ENCODE assay signal across 10 mouse cellular contexts in the genomic region with DNA sequence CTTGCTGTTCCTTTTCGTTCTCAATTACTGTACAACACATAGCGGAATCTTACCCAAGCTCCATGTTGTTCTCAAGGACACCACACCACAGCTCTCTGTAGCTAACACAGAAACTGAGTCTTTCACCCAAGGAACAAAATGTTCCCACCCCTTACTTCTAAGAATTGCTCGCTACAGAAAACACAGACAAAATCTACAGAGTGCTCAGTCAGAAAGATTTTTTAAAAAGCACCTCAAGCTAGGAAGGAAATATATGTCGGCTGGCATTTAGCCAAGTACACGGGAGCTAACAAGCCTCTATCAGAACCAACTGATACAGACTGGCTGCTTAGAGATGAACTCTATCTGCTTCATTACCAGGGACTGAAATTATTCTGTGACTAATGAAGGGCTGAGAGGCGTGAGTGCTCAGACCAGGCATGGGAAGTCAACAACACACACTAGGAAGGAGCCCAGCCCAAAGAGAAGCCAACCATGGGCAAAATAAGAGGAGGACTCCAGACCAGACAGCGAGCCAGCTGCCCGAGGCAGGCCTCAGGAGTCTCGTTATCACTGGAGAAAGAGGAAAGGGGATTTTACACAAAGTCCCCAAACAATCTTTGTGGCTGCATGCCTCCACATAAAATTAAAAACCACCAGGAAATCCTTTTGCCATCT. TPM values are rescaled to one million over a fixed set of nuclear protein-coding genes. Genes with fewer than 3 reads are reported as not detected.
DNase-seq lines count a peak whose midpoint lies in the region; ATAC-seq lines count a peak whose summit lies in the region.
"Had no signal": no experiment of that assay in that cellular context is flagged by ENCODE, and none has a peak within 500 bp of the region (broad histone marks: within the 10 kb centered on the region; RNA-seq: fewer than 3 reads in every experiment).

No protein-coding gene starts in this region.

- 48% methylated on average over 9 of the region's 9 CpGs for WGBS in heart, embryonic 13.5 days
- 65% methylated on average over 9 of the region's 9 CpGs for WGBS in neural tube, embryonic 13.5 days
- 48% methylated on average over 9 of the region's 9 CpGs for WGBS in heart, embryonic 16.5 days
- WGBS in stomach, embryonic 16.5 days: 57% methylated on average over 9 of the region's 9 CpGs

- no peak overlapping the region for H3K4me3 ChIP-seq in heart, embryonic 13.5 days
- no peak overlapping the region for H3K4me3 ChIP-seq in neural tube, embryonic 13.5 days
- no peak overlapping the region for H3K4me3 ChIP-seq in heart, embryonic 16.5 days (ENCODE audit: low read length)
- H3K4me3 ChIP-seq in stomach, embryonic 16.5 days (replicated peaks; ENCODE audit: low read length): no peak overlapping the region
- H3K4me3 ChIP-seq: layer of hippocampus, adult 2 months had no signal

- no peak for ATAC-seq in heart, embryonic 13.5 days (ENCODE audit: extremely low read depth, insufficient number of reproducible peaks, low FRiP score, low TSS enrichment)
- no peak for ATAC-seq in neural tube, embryonic 13.5 days (ENCODE audit: low read depth)
- 0 out of 2 replicates have a peak, but pooled peaks have one; percentile 18 for ATAC-seq in heart, embryonic 16.5 days (replicated peaks; ENCODE audit: extremely low read depth, insufficient read depth, low FRiP score)
- 0 out of 2 replicates have a peak, but pooled peaks have one; percentile 37 for ATAC-seq in stomach, embryonic 16.5 days (ENCODE audit: insufficient read depth, low FRiP score)

- intact Hi-C loops in heart, postnatal 36 days (cut with DNase I): no loop called here

- no peaks in the 10 kb centered on the region for H3K27me3 ChIP-seq in heart, embryonic 13.5 days (replicated peaks)
- no peaks in the 10 kb centered on the region for H3K27me3 ChIP-seq in neural tube, embryonic 13.5 days
- no peaks in the 10 kb centered on the region for H3K27me3 ChIP-seq in heart, embryonic 16.5 days (ENCODE audit: control insufficient read depth, insufficient read depth, low read length)
- no peaks in the 10 kb centered on the region for H3K27me3 ChIP-seq in stomach, embryonic 16.5 days (ENCODE audit: control insufficient read depth, insufficient read depth, low read length)

- peaks cover 28% of the 10 kb centered on the region for H3K4me1 ChIP-seq in heart, embryonic 13.5 days
- peaks cover 15% of the 10 kb centered on the region for H3K4me1 ChIP-seq in neural tube, embryonic 13.5 days (replicated peaks)
- peaks cover 19% of the 10 kb centered on the region for H3K4me1 ChIP-seq in heart, embryonic 16.5 days (ENCODE audit: control insufficient read depth, insufficient read depth, low read length)
- H3K4me1 ChIP-seq in stomach, embryonic 16.5 days (ENCODE audit: control insufficient read depth, insufficient read depth, low read length): 0 out of 2 replicates have a peak, but pooled peaks cover 3% of the 10 kb centered on the region

- H3K9ac ChIP-seq in heart, embryonic 13.5 days: peak overlapping the region; percentile 50; the same call in 1 of the 2 replicates
- no peak overlapping the region for H3K9ac ChIP-seq in neural tube, embryonic 13.5 days
- H3K9ac ChIP-seq in heart, embryonic 16.5 days (ENCODE audit: low read length): peak overlapping the region; percentile 42
- H3K9ac ChIP-seq in stomach, embryonic 16.5 days (ENCODE audit: low read length): no peak overlapping the region

- no peak for DNase-seq in heart, postnatal 36 days
- no peak for DNase-seq in neural tube, embryonic 10.5 days (ENCODE audit: extremely low spot score, low spot score)
- DNase-seq in urinary bladder, postnatal 36 days (ENCODE audit: low spot score in 2 of 2): no peak
- DNase-seq: thymus, adult 2 months had no signal

- no peaks in the 10 kb centered on the region for H3K9me3 ChIP-seq in heart, embryonic 13.5 days
- no peaks in the 10 kb centered on the region for H3K9me3 ChIP-seq in neural tube, embryonic 13.5 days
- 0 out of 2 replicates have a peak, but pooled peaks cover 2% of the 10 kb centered on the region for H3K9me3 ChIP-seq in heart, embryonic 16.5 days (replicated peaks; ENCODE audit: control insufficient read depth, low read length)
- no peaks in the 10 kb centered on the region for H3K9me3 ChIP-seq in stomach, embryonic 16.5 days (replicated peaks; ENCODE audit: control insufficient read depth, low read length)

- H3K27ac ChIP-seq in heart, embryonic 13.5 days (replicated peaks): peak overlapping the region; percentile 66
- H3K27ac ChIP-seq in neural tube, embryonic 13.5 days (replicated peaks): peak overlapping the region; percentile 57
- peak overlapping the region; percentile 70 for H3K27ac ChIP-seq in heart, embryonic 16.5 days (ENCODE audit: low read length)
- H3K27ac ChIP-seq in stomach, embryonic 16.5 days (ENCODE audit: low read length): no peak overlapping the region
- H3K27ac ChIP-seq: layer of hippocampus, adult 2 months; macrophage had no signal

- no peaks in the 10 kb centered on the region for H3K36me3 ChIP-seq in heart, embryonic 13.5 days
- H3K36me3 ChIP-seq in neural tube, embryonic 13.5 days: no peaks in the 10 kb centered on the region
- H3K36me3 ChIP-seq in heart, embryonic 16.5 days (ENCODE audit: control insufficient read depth, insufficient read depth): no peaks in the 10 kb centered on the region
- H3K36me3 ChIP-seq in stomach, embryonic 16.5 days (ENCODE audit: control insufficient read depth, insufficient read depth, low read length): no peaks in the 10 kb centered on the region

- H3K4me2 ChIP-seq in heart, embryonic 13.5 days: peak overlapping the region; percentile 31
- H3K4me2 ChIP-seq in neural tube, embryonic 13.5 days: no peak overlapping the region
- no peak overlapping the region for H3K4me2 ChIP-seq in heart, embryonic 16.5 days (ENCODE audit: low read depth, low read length)
- H3K4me2 ChIP-seq in stomach, embryonic 16.5 days (ENCODE audit: low read depth, low read length): no peak overlapping the region

RNA-seq across cellular contexts. Expression of a gene that starts 41.3 kb away (rescaled TPM):
- polyA plus RNA-seq in heart, embryonic 13.5 days (2015; fragmentation: Nextera tagmentation; extraction: Ambion mirVana): 8.4 and 9.8 TPM in 2 replicates
- total RNA-seq in heart, postnatal 36 days (2021): 10 to 100 TPM; 11.6 to 12.5 TPM
- polyA plus RNA-seq in neural tube, embryonic 13.5 days (2015; fragmentation: Nextera tagmentation; extraction: Ambion mirVana): 11.2 and 11.6 TPM in 2 replicates
- 8.0 and 8.4 TPM in 2 replicates for polyA plus RNA-seq in heart, embryonic 16.5 days (2015; fragmentation: Nextera tagmentation; extraction: Ambion mirVana)
- polyA plus RNA-seq in stomach, embryonic 16.5 days (2015; fragmentation: Nextera tagmentation; extraction: Ambion mirVana): 5.1 and 5.5 TPM in 2 replicates

Comparison
In these comparisons a context has a peak if more than half of its experiments do, and no peak if none do; other contexts are left out.
1. ATAC-seq: peak in heart, embryonic 16.5 days (single experiment) and stomach, embryonic 16.5 days (single experiment); none in heart, embryonic 13.5 days (single experiment) and neural tube, embryonic 13.5 days (single experiment).
2. H3K9ac ChIP-seq: peak in heart, embryonic 13.5 days (single experiment) and heart, embryonic 16.5 days (single experiment); none in neural tube, embryonic 13.5 days (single experiment) and stomach, embryonic 16.5 days (single experiment).